Mouse (Mus musculus) E14TG2a.4 (cell line): Measurements from ENCODE around the gene Mmp15.

Experiments
- CTCF ChIP-seq: conservative IDR thresholded peaks from 2 replicates; pipeline ENCODE4 v1.5.1; 2014; ENCODE audit warnings: low read length
- POU5F1 ChIP-seq: IDR thresholded peaks from 2 replicates; pipeline ENCODE4 v1.6.1; 2014; ENCODE audit warnings: low read length, borderline replicate concordance

- TF ChIP-seq CTCF, result no peak
- no peak for TF ChIP-seq POU5F1
Observed at GRCm38 (mm10) chr8:95332437-95333199, 19.4 kb upstream of the Mmp15 start.
